Mouse (Mus musculus) kidney, adult 2 months (tissue): ENCODE data around the gene Rdh5. TPM values are rescaled to one million over a fixed set of nuclear protein-coding genes. Genes with fewer than 3 reads are reported as not detected.

ENCODE experiments used
- DNase-seq: peaks from one replicate; pipeline ENCODE4 v3.0.0; 2021
- H3K27ac ChIP-seq: fragments of 200-500 bp; 2 replicates; pipeline ENCODE4 v1.5.1; 2012; ENCODE audit warnings: low read depth, low read length, control low read depth, inconsistent platforms; ENCODE audit not compliant: insufficient read depth
- H3K27me3 ChIP-seq: fragments of 200-500 bp; replicated peaks from 2 replicates; pipeline ENCODE4 v1.6.1; 2012; ENCODE audit warnings: mild to moderate bottlenecking, moderate library complexity, low read length, inconsistent platforms; ENCODE audit not compliant: control insufficient read depth, insufficient read depth
- H3K36me3 ChIP-seq: fragments of 200-500 bp; 2 replicates; pipeline ENCODE4 v1.6.1; 2012; ENCODE audit warnings: mild to moderate bottlenecking, moderate library complexity, low read length, inconsistent platforms; ENCODE audit not compliant: control insufficient read depth, insufficient read depth
- H3K4me1 ChIP-seq: fragments of 200-500 bp; 2 replicates; pipeline ENCODE4 v1.6.1; 2011; ENCODE audit warnings: low read length; ENCODE audit not compliant: control insufficient read depth, insufficient read depth
- H3K4me3 ChIP-seq: fragments of 200-500 bp; 2 replicates; pipeline ENCODE4 v1.5.1; 2011; ENCODE audit warnings: mild to moderate bottlenecking, low read depth, low read length, control low read depth; ENCODE audit not compliant: insufficient read depth
- CTCF ChIP-seq: fragments of 200-500 bp; conservative IDR thresholded peaks from 2 replicates; pipeline ENCODE4 v1.5.1; 2011; ENCODE audit warnings: low read depth, mild to moderate bottlenecking, control low read depth, low read length, moderate library complexity, mixed read lengths; ENCODE audit not compliant: insufficient read depth, insufficient read length
- POLR2A ChIP-seq: fragments of 200-500 bp; IDR thresholded peaks from one replicate; pipeline ENCODE4 v1.6.1; 2011; ENCODE audit warnings: low read depth, low read length, control low read depth
- WGBS: fragments of 180-500 bp; shearing (Covaris S2); methylation state at CpG from one replicate; pipeline ENCODE4 v1.1.7; 2018; 5-methylcytosine and 5-hydroxymethylcytosine counted together
- polyA plus RNA-seq: library from polyadenylated mRNA; depleted of rRNA; stranded (reverse); fragments of >200 nt; gene quantifications from 2 replicates; pipeline ENCODE4 v1.2.3, GENCODE M21; 2012; rRNA removed

Gene Rdh5
- polyA plus RNA-seq, 1 experiment = 38.9 TPM

DNA sequence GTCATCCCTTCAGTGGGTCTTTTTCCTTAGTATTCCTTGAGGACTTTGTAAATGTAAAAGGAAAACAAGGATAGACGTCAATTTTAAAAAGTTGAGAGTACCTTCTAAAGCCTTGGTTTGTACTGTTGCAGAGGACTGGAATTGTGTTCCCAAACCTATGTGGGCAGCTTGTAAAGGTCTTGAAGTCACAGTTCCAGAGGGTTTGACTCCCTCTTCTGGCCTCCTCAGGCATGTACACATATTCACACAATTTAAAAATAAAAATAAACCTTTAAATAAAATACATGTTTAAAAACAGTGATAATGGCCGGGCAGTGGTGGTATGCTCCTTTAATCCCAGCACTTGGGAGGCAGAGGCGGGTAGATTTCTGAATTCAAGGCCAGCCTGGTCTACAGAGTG, 56.6 kb downstream of the Rdh5 start:
- peak; percentile 17 for DNase-seq
- Histone ChIP-seq H3K36me3 (peaks cover 3% of the 10 kb centered on the region; the same call in 1 of the 2 replicates), H3K4me3 (no peak overlapping the region), H3K4me1 (no peaks in the 10 kb centered on the region), H3K27me3 (no peaks in the 10 kb centered on the region; the same call in 1 of the 2 replicates), H3K27ac (no peak overlapping the region)
- TF ChIP-seq POLR2A (no peak), CTCF (0 out of 2 replicates have a peak, but pooled peaks have one; percentile 23)
- WGBS = 83% methylated on average over 3 of the region's 3 CpGs

Other genes starting within 250 kb of the Rdh5 start
- gene Suox, start 248.8 kb downstream of the Rdh5 start, polyA plus RNA-seq = 76.3 and 84.1 TPM in 2 replicates
- 101 and 111 TPM in 2 replicates for gene Rab5b, start 226.6 kb downstream of the Rdh5 start, polyA plus RNA-seq
- gene Pmel, start 218.7 kb downstream of the Rdh5 start, polyA plus RNA-seq = 0.61 and 1.0 TPM in 2 replicates
- gene Cdk2, start 217.9 kb downstream of the Rdh5 start, polyA plus RNA-seq = 12.4 and 12.7 TPM in 2 replicates
- 17.4 and 24.5 TPM in 2 replicates for gene Dgka, start 178.0 kb downstream of the Rdh5 start, polyA plus RNA-seq
- 17.6 and 20.0 TPM in 2 replicates for gene Pym1, start 175.0 kb downstream of the Rdh5 start, polyA plus RNA-seq
- gene Mmp19, start 132.0 kb downstream of the Rdh5 start, polyA plus RNA-seq = 1.7 and 2.5 TPM in 2 replicates
- gene Dnajc14, start 118.8 kb downstream of the Rdh5 start, polyA plus RNA-seq = 16.2 and 17.3 TPM in 2 replicates
- 10.0 and 11.8 TPM in 2 replicates for gene Tmem198b, start 118.5 kb downstream of the Rdh5 start, polyA plus RNA-seq
- 5.6 and 13.7 TPM in 2 replicates for gene Sarnp, start 105.6 kb downstream of the Rdh5 start, polyA plus RNA-seq
- gene Ormdl2, start 101.2 kb downstream of the Rdh5 start, polyA plus RNA-seq = 82.9 and 92.1 TPM in 2 replicates
- gene Gdf11, start 31.2 kb downstream of the Rdh5 start, polyA plus RNA-seq = 2.5 and 2.9 TPM in 2 replicates
- 713 and 847 TPM in 2 replicates for gene Cd63, start 21.9 kb downstream of the Rdh5 start, polyA plus RNA-seq
- gene Bloc1s1, start 1.1 kb upstream of the Rdh5 start, polyA plus RNA-seq = 339 and 365 TPM in 2 replicates
- 14.6 and 17.8 TPM in 2 replicates for gene Itga7, start 10.9 kb upstream of the Rdh5 start, polyA plus RNA-seq
- gene Mettl7b, start 38.1 kb upstream of the Rdh5 start, polyA plus RNA-seq = 234 and 269 TPM in 2 replicates
- not detected in 2 replicates for gene Olfr9, start 66.5 kb upstream of the Rdh5 start, polyA plus RNA-seq
- gene Olfr763, start 87.9 kb upstream of the Rdh5 start, polyA plus RNA-seq = not detected in 2 replicates
- gene Olfr764-ps1, start 117.0 kb upstream of the Rdh5 start, polyA plus RNA-seq = not detected in 2 replicates
- not detected in 2 replicates for gene Olfr765, start 127.1 kb upstream of the Rdh5 start, polyA plus RNA-seq
- gene Olfr766-ps1, start 146.1 kb upstream of the Rdh5 start, polyA plus RNA-seq = not detected in 2 replicates
- gene Olfr767, start 160.0 kb upstream of the Rdh5 start, polyA plus RNA-seq = not detected in 2 replicates
- gene Olfr768, start 176.5 kb upstream of the Rdh5 start, polyA plus RNA-seq = not detected in 2 replicates
- gene Olfr769, start 195.0 kb upstream of the Rdh5 start, polyA plus RNA-seq = not detected in 2 replicates
- not detected in 2 replicates for gene Olfr770, start 216.1 kb upstream of the Rdh5 start, polyA plus RNA-seq
- not detected in 2 replicates for gene Olfr771, start 241.9 kb upstream of the Rdh5 start, polyA plus RNA-seq